Mouse (Mus musculus): ENCODE measurements around the gene Bnc2. TPM values are rescaled to one million over a fixed set of nuclear protein-coding genes. Genes with fewer than 3 reads are reported as not detected.

Bnc2 gene
- total RNA-seq, 2 experiments from 2014 or later = 0.49 to 1.1 TPM

DNA sequence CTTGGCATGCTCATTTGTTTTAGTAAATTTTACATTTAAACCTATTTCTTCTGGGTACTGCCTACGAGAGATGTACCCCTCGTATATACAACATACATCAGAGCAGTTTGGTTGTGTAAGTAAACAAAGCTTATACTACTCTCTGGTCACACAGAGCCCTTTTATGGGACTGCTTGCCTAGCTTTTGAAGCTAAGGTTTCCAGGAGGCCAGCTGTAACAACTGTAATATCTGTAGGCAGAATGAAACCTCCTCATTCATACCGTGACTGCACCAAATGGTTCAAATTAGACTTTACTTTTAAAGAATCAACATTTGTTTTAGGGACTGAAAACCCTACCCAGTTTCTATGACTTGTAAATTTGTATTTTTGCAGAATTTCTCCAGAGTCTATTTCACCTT is 372.1 kb downstream of the Bnc2 start:
- Histone ChIP-seq H3K4me3 (no peak overlapping the region), H3K27ac (no peak overlapping the region)
- no peak for DNase-seq (ENCODE audit: low spot score in 2 of 2)
- TF ChIP-seq CTCF (conservative IDR thresholded peaks at IDR 0.05) = no peak

DNA sequence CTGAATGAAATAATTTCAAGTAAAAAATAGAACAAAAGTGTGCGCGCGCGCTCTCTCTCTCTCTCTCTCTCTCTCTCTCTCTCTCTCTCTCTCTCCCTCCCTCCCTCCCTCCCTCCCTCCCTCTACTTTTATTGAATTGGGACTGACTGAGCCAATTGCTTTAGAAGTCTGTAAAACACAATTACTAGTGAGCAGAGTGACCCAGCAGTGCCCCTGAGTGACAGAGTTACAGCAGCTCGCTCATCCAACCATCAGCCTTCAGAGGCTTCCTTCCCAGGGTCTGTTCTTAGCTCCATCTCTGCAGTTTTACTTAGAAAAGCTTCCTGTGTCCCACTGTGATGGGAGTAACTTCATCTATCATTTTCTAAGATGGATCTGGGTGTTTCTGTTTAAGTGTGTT is 389.9 kb downstream of the Bnc2 start:
- Histone ChIP-seq H3K4me3 (no peak overlapping the region), H3K27ac (no peak overlapping the region)
- TF ChIP-seq CTCF (conservative IDR thresholded peaks at IDR 0.05) = no peak
- DNase-seq (ENCODE audit: low spot score in 2 of 2) = no peak

DNA sequence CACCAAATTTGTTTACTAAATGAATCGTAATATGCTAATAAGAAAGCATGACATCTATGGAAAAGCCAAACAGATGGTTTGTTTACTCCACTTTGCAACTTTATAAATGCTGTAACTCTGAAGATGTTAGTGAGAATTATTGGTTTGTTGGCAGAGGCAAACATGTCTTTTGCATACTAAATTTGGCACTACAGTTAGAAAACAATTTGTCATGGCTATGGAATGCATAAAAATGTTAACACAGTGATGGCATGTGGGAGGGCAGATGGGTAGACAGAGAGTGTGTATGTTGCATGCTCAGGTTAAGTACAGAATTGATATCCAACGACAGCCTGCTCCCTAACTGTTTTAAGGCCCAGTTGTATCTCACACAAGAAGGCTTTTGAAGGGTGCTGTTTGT is 392.4 kb downstream of the Bnc2 start:
- no peak for TF ChIP-seq CTCF (conservative IDR thresholded peaks at IDR 0.05)
- peak in 1 of 2 experiments; percentile 15 for DNase-seq (ENCODE audit: low spot score in 2 of 2)
- H3K4me3 ChIP-seq = no peak overlapping the region
- no peak overlapping the region for H3K27ac ChIP-seq

DNA sequence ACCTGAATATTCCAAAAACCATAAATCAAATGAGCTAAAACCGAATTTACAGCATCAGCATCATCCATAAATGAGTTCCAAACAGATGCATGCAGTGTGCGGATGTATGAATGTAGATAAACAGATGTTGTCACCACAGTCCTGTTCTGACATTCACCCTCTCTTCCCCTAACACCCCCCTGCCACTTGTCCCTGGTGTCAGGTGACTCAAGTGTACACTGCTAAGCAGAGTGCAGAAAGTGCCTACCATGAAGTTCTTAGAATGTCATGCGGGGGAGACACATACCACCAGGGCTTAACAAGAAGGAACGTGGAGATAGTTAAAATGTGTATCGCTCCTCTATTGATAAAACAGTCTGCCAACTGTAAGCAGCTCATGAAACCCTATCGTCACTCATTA is 396.9 kb downstream of the Bnc2 start:
- Histone ChIP-seq H3K4me3 (no peak overlapping the region), H3K27ac (no peak overlapping the region)
- no peak for DNase-seq (ENCODE audit: low spot score in 2 of 2)
- no peak for TF ChIP-seq CTCF (conservative IDR thresholded peaks at IDR 0.05)

DNA sequence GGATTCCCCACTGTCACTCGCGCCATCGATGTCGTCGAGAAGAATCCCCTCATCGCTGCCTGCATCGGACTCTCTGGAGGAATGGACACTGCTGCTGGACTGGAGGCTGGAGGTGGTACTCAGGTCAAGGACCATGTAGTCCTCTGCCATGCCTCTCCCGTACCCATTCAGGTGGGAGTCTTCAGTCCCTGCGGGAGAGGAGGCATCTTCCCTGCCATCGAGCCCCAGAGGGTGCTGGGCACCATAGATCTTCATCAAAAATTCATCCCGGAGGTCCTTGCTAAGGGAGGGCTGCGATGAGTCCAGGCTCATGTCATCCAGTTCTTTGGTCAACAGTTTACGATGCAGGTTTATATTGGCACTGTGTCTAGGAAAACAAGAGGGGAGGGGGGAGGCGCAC is 399.0 kb downstream of the Bnc2 start:
- no peak for DNase-seq (ENCODE audit: low spot score in 2 of 2)
- no peak for TF ChIP-seq CTCF (conservative IDR thresholded peaks at IDR 0.05)
- no peak overlapping the region for H3K4me3 ChIP-seq
- no peak overlapping the region for H3K27ac ChIP-seq

DNA sequence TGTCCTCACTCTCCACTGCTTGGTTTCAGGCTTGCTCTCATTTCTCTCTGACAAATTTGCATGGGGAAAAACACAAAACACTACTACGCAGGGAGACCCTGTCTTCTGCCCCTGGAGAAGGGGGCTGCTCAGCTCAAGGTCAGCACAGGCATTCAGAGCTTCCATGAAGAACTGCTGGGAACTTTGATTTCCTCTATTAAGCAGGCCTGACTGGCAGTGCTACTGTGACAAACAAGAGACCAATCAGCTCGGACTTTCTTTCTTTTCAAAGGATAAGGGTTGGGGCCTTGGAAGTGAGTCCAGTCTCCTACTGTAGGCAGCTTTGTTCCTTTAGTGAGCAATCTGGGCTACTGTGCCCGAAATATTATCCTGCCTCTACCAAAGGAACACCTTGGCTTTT is 400.9 kb downstream of the Bnc2 start:
- no peak for TF ChIP-seq CTCF (conservative IDR thresholded peaks at IDR 0.05)
- no peak overlapping the region for H3K27ac ChIP-seq
- no peak for DNase-seq (ENCODE audit: low spot score in 2 of 2)
- no peak overlapping the region for H3K4me3 ChIP-seq

DNA sequence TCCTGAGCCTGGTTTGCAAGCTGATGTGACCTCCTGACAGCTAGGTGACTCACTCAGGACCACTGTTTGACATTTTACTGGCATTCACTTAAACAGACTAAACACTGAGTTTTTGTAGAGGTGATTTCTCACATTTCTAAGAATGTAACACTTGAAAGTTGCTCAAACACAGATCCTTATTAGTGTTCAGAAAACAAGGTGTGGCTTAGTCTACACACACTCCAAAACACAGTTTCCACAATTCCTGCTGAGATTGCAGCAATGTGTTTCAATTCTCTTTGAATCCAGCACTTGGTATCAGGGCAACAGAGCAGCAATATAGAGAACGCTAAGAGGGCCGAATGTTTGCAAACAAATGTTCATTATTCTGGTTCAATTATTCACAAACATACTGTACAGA is 402.2 kb downstream of the Bnc2 start:
- no peak for DNase-seq (ENCODE audit: low spot score in 2 of 2)
- H3K4me3 ChIP-seq = no peak overlapping the region
- no peak overlapping the region for H3K27ac ChIP-seq
- no peak for TF ChIP-seq CTCF (conservative IDR thresholded peaks at IDR 0.05)

DNA sequence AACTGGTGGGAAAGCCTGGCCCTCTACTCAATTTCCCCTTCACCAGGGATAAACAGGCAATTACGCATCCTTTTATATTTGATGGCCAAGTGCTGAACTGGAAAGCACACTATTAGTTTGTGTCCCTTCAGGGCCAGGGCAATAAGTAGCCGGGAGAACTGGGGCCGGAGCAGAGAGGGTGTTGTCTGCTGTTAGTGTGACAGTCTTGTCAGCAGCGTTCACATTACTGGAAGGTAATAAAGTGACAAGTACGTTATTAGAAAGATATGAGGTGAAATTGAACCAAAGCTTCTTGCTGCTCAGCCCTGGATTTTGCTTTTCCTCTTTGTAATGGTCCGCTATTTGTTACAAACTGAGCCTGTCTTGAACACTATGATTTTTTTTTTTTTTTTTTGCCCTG is 405.2 kb downstream of the Bnc2 start:
- no peak overlapping the region for H3K27ac ChIP-seq
- H3K4me3 ChIP-seq = no peak overlapping the region
- no peak for TF ChIP-seq CTCF (conservative IDR thresholded peaks at IDR 0.05)
- no peak for DNase-seq (ENCODE audit: low spot score in 2 of 2)

DNA sequence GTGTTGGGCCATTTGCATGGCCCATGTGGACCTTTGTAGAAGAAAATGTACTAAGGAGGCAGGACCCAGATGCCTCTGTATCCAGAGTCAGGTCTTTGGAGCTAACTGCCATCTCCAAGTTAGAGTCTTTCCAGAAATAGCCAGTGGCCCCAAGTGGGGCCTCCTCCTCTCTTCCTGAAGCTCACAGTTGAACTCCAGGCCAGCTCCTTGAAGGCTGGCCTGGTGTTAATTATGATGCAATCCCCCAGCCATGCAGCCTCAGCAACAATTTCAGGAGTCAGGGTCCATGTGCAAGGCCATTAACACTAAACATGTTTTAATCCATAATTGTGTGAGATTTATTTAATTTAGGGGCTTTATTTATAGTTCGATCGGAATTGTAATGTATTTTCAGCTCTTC is 427.7 kb downstream of the Bnc2 start:
- no peak for DNase-seq (ENCODE audit: low spot score in 2 of 2)
- no peak for TF ChIP-seq CTCF (conservative IDR thresholded peaks at IDR 0.05)
- no peak overlapping the region for H3K27ac ChIP-seq
- no peak overlapping the region for H3K4me3 ChIP-seq

DNA sequence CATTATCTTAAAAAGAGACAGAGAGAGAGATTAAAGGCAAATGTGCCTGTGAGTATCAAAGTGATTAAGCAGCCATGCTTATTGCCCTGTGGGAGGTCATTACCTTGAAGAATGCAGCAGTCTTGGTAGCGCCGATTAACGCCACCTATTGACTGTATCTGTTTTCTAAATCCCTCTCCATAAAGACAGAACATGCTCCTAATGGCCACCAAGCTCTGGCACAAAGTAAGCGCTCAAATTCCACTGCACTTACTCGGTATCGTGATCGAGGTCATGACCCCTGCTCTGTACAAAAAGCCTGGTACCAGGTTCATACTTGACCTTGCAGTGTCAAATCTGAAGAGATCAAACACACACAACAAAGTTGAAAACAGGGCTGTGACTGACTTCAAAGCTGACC is 442.7 kb downstream of the Bnc2 start:
- no peak for TF ChIP-seq CTCF (conservative IDR thresholded peaks at IDR 0.05)
- Histone ChIP-seq H3K4me3 (no peak overlapping the region), H3K27ac (no peak overlapping the region)
- DNase-seq (ENCODE audit: low spot score in 2 of 2) = no peak

DNA sequence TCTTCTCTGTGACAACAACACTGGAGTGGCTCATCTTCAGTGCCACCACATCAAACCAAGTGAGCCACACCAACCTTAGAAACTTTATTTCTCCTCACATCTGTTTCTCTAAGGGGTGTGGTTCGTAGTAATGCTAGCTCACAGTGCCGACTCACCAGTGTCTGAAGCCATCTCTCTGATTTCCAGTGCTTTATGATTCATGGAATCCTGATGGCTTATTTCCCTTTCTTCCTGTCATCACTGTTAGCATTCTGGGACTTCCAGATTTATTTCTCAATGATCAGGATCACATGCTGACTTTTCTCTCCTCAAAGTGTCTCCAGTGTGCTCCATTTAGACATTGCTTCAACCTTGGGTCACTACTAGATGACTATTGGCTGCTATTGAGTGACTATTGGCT is 443.8 kb downstream of the Bnc2 start:
- no peak overlapping the region for H3K4me3 ChIP-seq
- no peak for TF ChIP-seq CTCF (conservative IDR thresholded peaks at IDR 0.05)
- DNase-seq (ENCODE audit: low spot score in 2 of 2) = no peak
- H3K27ac ChIP-seq = no peak overlapping the region

DNA sequence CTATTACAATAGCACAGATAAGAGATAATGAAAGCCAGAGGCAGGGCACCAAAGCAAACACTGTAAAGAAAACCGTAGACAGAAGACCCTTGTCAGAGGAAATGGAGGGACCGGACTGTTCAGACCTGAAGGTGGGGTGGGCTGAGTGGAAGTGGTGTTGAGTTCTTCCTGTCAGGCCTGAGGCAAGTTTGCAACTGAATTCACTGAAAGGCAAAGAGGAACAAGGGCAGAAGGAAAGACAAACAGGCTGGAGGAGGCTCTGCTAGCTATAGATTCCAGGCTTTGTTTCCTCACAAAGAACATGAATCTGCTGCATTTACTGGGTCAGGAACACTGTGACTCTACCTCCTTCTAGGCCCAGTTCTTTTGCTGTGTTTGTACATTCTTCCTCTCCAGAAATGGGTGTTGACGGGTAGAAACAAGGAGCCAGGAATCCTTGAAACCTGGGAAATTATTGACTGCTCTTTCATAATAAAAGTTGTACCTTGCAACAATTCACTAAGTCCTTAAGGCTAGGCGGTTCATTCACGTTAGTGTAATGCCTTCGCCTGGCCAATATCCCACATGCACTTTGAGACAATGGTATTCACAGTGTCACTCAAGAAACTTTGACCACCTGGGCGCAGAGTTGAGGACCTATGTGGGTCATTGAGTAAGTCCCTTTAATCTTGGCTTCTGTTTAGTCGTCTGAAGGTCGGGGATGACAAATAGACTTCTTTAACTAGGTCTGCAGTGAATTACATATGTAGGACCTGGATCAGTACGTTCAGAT is 445.7 kb downstream of the Bnc2 start:
- no peak for TF ChIP-seq CTCF (conservative IDR thresholded peaks at IDR 0.05)
- DNase-seq (ENCODE audit: low spot score in 2 of 2) = no peak
- Histone ChIP-seq H3K4me3 (no peak overlapping the region), H3K27ac (0 out of 2 replicates have a peak overlapping the region, but pooled peaks have one; percentile 29)

DNA sequence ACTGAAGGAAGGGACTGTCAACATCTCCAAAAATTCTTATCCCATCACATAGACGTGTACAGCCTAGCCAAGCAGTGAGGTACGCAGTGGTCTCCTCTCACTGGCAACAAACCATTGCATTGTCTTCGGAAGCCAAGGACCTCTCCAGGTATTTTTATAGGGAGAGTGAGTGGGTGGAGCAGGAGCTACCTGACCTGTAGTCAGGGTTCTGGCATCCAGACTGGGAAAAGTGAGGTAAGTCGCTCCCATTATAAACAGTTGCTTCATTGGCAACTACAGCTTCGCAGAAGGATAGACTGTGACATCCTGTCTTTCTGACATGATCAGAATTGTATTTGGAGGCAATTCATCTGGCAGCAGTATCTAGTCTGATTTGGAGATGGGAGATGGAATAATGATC is 446.5 kb downstream of the Bnc2 start:
- TF ChIP-seq CTCF (conservative IDR thresholded peaks at IDR 0.05) = no peak
- H3K27ac ChIP-seq = no peak overlapping the region
- no peak for DNase-seq (ENCODE audit: low spot score in 2 of 2)
- H3K4me3 ChIP-seq = no peak overlapping the region

Other genes starting within 250 kb of the Bnc2 start
- gene Cntln, start 209.0 kb upstream of the Bnc2 start, total RNA-seq (2021) = 1 to 10 TPM; 7.4 to 8.1 TPM

Measured in layer of hippocampus, adult 2 months (tissue).